Mouse (Mus musculus) hindbrain, postnatal 0 days (tissue): Measurements from ENCODE around the gene Mmp24. TPM values are rescaled to one million over a fixed set of nuclear protein-coding genes. Genes with fewer than 3 reads are reported as not detected.

ENCODE experiments used
- ATAC-seq: fragments of 200-750 bp; cut with Nextera tagmentation; 2 replicates; pipeline ENCODE4 v1.8.0; 2017; ENCODE audit warnings: mild to moderate bottlenecking, moderate TSS enrichment, moderate library complexity
- DNase-seq: peaks from one replicate; pipeline ENCODE4 v3.0.0-alpha.2; 2015; ENCODE audit warnings: low spot score
- H3K27ac ChIP-seq: fragments of 300-500 bp; sonication (generic); 2 replicates; pipeline ENCODE4 v1.5.1; 2014; ENCODE audit warnings: mild to moderate bottlenecking
- H3K27me3 ChIP-seq: fragments of 300-500 bp; sonication (generic); 2 replicates; pipeline ENCODE4 v1.6.1; 2014; ENCODE audit warnings: low read length, mixed read lengths; ENCODE audit not compliant: insufficient read depth
- H3K36me3 ChIP-seq: fragments of 300-500 bp; sonication (generic); 2 replicates; pipeline ENCODE4 v1.6.1; 2014; ENCODE audit warnings: low read length, mixed read lengths; ENCODE audit not compliant: insufficient read depth
- H3K4me1 ChIP-seq: fragments of 300-500 bp; sonication (generic); 2 replicates; pipeline ENCODE4 v1.6.1; 2014; ENCODE audit warnings: antibody characterized with exemption, low read length, mixed read lengths; ENCODE audit not compliant: insufficient read depth
- H3K4me2 ChIP-seq: fragments of 300-500 bp; sonication (generic); 2 replicates; pipeline ENCODE4 v1.6.1; 2014; ENCODE audit warnings: low read depth, mild to moderate bottlenecking, low read length, moderate library complexity, mixed read lengths
- H3K4me3 ChIP-seq: fragments of 300-500 bp; sonication (generic); 2 replicates; pipeline ENCODE4 v1.5.1; 2014; ENCODE audit warnings: low read length
- H3K9ac ChIP-seq: fragments of 300-500 bp; sonication (generic); replicated peaks from 2 replicates; pipeline ENCODE4 v1.6.1; 2014; ENCODE audit warnings: mild to moderate bottlenecking, low read length, moderate library complexity, mixed read lengths
- H3K9me3 ChIP-seq: fragments of 300-500 bp; sonication (generic); 2 replicates; pipeline ENCODE4 v1.6.1; 2016; ENCODE audit warnings: low read length, mixed read lengths
- CTCF ChIP-seq: IDR thresholded peaks from 2 replicates; pipeline ENCODE4 v1.5.1; 2016; ENCODE audit warnings: antibody characterized with exemption, control low read depth, low read depth
- WGBS: fragments of 180-500 bp; shearing (Covaris S2); extraction: QIAGEN DNeasy Blood & Tissue Kit; methylation state at CpG from one replicate; pipeline ENCODE4 v1.1.7; 2014; 5-methylcytosine and 5-hydroxymethylcytosine counted together
- polyA plus RNA-seq: library from polyadenylated mRNA; unstranded; fragments of >200 nt; fragmentation: Nextera tagmentation; extraction: Ambion mirVana; gene quantifications from 2 replicates; pipeline ENCODE4 v1.2.1, GENCODE M21; 2015
- total RNA-seq: library from RNA; depleted of rRNA; stranded (reverse); fragments of >200 nt; gene quantifications from 2 replicates; pipeline ENCODE4 v1.2.3, GENCODE M21; 2014

The Mmp24 gene
- total and polyA plus RNA-seq, 2 experiments from 2014 or later: 12.4 to 179 TPM

GRCm38 (mm10) chr2:155784534-155784933 is 9.4 kb downstream of the Mmp24 start:
- H3K4me3 ChIP-seq: no peak overlapping the region
- no peak overlapping the region for H3K27ac ChIP-seq
- H3K27me3 ChIP-seq: no peaks in the 10 kb centered on the region
- H3K9ac ChIP-seq: no peak overlapping the region
- H3K4me2 ChIP-seq: no peak overlapping the region
- 72% methylated on average over 6 of the region's 6 CpGs for WGBS
- no peak for DNase-seq
- no peak for ATAC-seq
- no peaks in the 10 kb centered on the region for H3K36me3 ChIP-seq
- TF ChIP-seq CTCF: no peak
- 0 out of 2 replicates have a peak, but pooled peaks cover 4% of the 10 kb centered on the region for H3K4me1 ChIP-seq
- no peaks in the 10 kb centered on the region for H3K9me3 ChIP-seq

DNA sequence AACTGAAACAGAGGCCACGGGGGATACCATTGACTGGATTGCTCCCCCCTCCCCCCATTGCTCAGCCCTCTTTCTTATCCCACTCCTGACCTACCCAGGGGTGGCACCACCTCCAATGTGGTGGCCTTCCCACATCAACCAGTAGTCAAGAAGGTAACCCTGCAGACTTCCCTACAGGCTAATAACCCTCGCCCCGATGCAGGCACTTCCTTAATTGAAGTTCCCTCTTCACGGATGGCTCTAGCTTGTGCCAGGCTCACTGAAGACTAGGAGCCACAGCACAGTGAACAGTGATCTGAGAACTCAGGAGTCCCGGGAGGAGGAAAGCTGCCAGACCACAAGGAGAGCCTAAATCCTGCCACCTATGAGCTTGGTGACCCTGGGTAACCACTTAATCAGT is 11.8 kb downstream of the Mmp24 start:
- H3K9ac ChIP-seq: no peak overlapping the region
- H3K4me1 ChIP-seq: 0 out of 2 replicates have a peak, but pooled peaks cover 4% of the 10 kb centered on the region
- WGBS: 71% methylated on average over 5 of the region's 5 CpGs
- DNase-seq (no peak), ATAC-seq (no peak)
- no peak overlapping the region for H3K4me2 ChIP-seq
- no peak overlapping the region for H3K27ac ChIP-seq
- no peaks in the 10 kb centered on the region for H3K27me3 ChIP-seq
- no peaks in the 10 kb centered on the region for H3K9me3 ChIP-seq
- TF ChIP-seq CTCF: no peak
- no peaks in the 10 kb centered on the region for H3K36me3 ChIP-seq
- H3K4me3 ChIP-seq: no peak overlapping the region

DNA sequence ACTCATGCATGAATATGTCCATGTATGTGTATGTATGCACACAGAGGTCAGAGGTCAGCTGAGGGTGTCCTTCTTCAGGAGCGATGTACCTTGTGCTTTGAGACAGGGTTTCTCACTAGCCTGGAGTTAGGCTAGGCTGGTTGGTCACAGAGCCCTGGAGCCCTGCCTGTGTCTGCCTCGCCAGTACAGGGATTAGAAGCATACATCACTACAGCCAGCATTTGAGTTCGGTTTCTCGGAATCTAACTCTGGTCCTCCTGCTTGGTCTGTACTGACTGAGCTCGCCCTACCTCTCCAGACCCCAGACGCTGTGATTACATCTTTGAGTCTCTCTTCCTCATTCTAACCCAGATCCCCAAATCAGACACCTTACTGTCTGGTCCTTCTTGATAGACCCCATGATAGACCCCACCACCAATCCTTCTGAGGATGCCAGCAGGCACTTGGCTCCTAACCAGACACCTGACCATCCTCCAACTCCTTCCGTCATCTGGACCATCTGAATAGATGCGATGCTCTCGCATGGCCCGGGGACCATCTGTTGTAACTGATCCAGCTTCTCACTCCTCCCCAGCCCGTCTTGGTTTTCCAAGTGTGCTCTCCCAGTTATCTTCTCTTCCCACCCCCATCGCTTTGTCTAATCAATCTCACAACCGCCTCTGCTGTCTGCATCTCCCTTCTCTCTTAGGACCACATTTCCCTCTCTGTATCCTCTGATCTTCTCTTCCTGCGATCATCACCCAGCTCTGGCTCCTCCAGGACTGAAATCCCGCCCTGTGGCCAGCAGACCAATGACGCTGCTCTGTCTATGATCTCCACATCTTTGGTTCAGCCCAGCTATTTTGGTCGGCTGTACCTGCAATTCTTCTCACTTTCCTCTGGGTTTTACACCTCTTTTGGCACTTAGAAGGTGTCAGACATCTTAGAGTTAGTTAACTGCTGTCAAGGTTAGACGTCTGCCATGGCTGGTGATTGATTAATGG is 13.1 kb downstream of the Mmp24 start:
- Histone ChIP-seq H3K4me1 (0 out of 2 replicates have a peak, but pooled peaks cover 4% of the 10 kb centered on the region), H3K9ac (no peak overlapping the region), H3K36me3 (no peaks in the 10 kb centered on the region), H3K4me2 (no peak overlapping the region), H3K27ac (peak overlapping the region; percentile 51), H3K9me3 (no peaks in the 10 kb centered on the region), H3K27me3 (no peaks in the 10 kb centered on the region), H3K4me3 (no peak overlapping the region)
- ATAC-seq (peak; percentile 57), DNase-seq (peak; percentile 52)
- TF ChIP-seq CTCF: no peak
- 62% methylated on average over 18 of the region's 18 CpGs for WGBS

- TF ChIP-seq CTCF: no peak
- H3K27me3 ChIP-seq: no peaks in the 10 kb centered on the region
- no peak overlapping the region for H3K4me3 ChIP-seq
- no peak overlapping the region for H3K27ac ChIP-seq
- H3K4me2 ChIP-seq: no peak overlapping the region
- DNase-seq (no peak), ATAC-seq (no peak)
- 23% methylated on average over 12 of the region's 12 CpGs for WGBS
- no peaks in the 10 kb centered on the region for H3K36me3 ChIP-seq
- H3K4me1 ChIP-seq: no peaks in the 10 kb centered on the region
- no peaks in the 10 kb centered on the region for H3K9me3 ChIP-seq
- H3K9ac ChIP-seq: no peak overlapping the region
Observed at GRCm38 (mm10) chr2:155792899-155793298, 17.8 kb downstream of the Mmp24 start.

DNA sequence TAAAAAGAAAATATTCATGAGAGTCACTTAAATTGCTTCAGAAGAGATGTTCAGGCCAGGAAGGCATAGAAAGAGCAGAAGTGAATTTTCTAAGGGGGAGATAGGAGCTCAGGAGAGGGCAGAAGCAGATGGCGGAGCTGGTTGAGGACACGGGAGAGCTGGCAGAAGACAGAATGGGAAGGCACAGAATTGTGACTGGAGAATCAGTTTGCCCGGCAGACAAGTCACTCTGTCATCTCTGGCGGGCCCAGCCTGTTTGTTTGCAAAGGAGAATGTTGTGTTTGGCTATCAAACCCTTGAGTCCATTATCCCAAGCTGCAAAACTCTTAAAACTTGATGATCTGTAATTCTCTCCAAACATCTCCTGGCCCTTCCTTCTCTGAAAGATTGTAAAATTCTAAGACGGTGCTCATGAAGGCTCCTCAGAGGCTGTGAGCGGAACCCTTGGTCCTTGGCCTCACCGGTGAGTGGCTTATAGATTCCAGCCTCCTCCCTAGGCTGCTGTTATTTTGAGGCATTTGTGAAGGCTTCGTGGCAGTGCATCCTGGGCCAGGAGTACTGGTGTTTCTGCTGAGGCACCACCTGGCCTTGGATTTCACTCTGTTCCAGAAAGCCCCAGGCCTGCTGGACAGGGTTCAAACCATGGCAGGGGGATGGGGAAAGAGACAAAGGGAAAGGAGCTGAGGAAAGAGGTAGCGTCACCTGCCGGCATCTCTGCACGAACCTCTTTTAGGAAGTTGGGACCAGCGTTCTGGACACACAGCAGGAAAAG is 19.7 kb downstream of the Mmp24 start:
- DNase-seq (peak; percentile 70), ATAC-seq (peak; percentile 63)
- peak overlapping the region; percentile 71; the same call in 1 of the 2 replicates for H3K27ac ChIP-seq
- H3K4me3 ChIP-seq: no peak overlapping the region
- no peaks in the 10 kb centered on the region for H3K4me1 ChIP-seq
- peak; percentile 21; the same call in 1 of the 2 replicates for TF ChIP-seq CTCF
- peaks cover 3% of the 10 kb centered on the region; the same call in 1 of the 2 replicates for H3K36me3 ChIP-seq
- H3K27me3 ChIP-seq: no peaks in the 10 kb centered on the region
- H3K9me3 ChIP-seq: no peaks in the 10 kb centered on the region
- H3K9ac ChIP-seq: no peak overlapping the region
- 68% methylated on average over 12 of the region's 12 CpGs for WGBS
- H3K4me2 ChIP-seq: no peak overlapping the region

DNA sequence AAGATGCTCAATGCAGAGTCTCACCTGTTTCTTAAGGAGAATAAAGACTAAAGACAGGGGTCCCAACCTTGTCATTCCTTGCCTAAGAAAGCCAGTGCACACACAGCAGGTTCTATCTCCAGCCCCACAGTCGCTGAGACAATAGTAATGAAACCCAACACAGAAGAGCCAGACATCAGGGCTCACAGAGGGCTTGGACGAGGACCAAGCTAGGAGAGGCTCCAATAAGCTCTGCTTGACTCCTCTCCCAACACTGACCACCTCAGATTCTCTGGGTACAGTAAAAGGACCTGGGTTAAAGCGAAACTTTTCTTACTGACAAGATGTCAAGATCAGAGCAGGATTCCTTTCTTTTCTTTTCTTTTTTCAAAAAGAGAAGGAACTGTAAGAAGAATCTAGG is 23.5 kb downstream of the Mmp24 start:
- no peak for TF ChIP-seq CTCF
- Histone ChIP-seq H3K4me3 (no peak overlapping the region), H3K4me1 (no peaks in the 10 kb centered on the region), H3K9ac (no peak overlapping the region), H3K36me3 (peaks cover 13% of the 10 kb centered on the region; the same call in 1 of the 2 replicates), H3K27ac (no peak overlapping the region), H3K4me2 (no peak overlapping the region), H3K9me3 (no peaks in the 10 kb centered on the region), H3K27me3 (no peaks in the 10 kb centered on the region)
- DNase-seq (no peak), ATAC-seq (no peak)
- 51% methylated on average over 3 of the region's 3 CpGs for WGBS
